Mouse (Mus musculus): Measurements from ENCODE around the gene Glp2r. TPM values are rescaled to one million over a fixed set of nuclear protein-coding genes. Genes with fewer than 3 reads are reported as not detected.

The Glp2r gene
- total RNA-seq, 2 experiments from 2014 or later = 0.43 to 0.54 TPM

DNA sequence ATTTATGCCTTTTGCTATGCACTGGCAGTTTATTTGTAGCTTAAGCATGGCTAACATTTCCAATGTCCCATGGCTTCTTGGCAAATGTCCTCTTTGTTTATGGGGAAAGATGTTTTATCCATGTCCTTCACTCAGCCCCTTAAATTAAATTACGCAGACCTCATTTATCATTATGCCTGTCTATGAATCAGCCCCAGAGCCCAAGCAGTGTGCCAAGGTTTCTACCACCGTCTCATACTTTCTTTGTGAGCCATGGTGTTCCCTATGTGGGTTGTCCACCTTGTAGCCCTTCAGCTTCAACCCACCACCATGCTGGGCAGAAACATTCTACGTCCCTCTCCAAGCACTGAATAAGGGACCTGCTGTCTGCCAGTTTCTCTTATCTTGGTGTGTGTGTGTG, 132.6 kb downstream of the Glp2r start:
- DNase-seq (ENCODE audit: low spot score in 2 of 2) = no peak

DNA sequence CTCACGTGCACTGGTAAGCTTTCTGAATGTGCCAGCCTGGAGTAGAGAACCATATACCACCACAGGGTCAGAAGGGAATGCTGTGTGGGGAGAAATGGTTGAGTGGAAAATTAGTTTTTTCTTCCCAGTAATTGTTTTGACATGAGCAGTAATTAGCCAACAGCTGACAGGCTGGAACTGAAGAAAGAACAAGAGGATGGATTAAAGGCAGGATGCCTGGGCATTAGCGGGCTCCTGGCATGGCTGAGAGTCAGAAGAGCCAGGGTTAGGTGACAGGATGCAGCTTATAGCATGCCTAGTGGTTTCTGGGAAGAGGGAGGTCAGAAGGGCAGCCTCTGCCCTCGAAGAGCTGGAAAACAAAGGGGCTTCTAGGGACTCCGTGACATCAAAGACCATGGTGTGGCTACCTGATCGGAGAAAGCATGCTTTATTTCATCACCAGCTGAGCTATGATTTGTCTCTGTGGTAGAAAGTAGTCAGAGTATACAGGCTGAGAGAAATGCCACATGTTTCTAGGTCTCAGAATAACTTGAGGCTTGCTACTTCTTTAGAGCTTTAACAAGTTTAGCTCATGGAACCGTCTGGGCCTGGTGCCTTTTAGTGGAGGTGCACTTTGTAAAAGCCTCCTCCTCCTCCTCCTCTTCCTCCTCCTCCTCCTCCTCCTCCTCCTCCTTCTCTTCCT, 133.9 kb downstream of the Glp2r start:
- DNase-seq (ENCODE audit: low spot score in 2 of 2) = no peak

DNA sequence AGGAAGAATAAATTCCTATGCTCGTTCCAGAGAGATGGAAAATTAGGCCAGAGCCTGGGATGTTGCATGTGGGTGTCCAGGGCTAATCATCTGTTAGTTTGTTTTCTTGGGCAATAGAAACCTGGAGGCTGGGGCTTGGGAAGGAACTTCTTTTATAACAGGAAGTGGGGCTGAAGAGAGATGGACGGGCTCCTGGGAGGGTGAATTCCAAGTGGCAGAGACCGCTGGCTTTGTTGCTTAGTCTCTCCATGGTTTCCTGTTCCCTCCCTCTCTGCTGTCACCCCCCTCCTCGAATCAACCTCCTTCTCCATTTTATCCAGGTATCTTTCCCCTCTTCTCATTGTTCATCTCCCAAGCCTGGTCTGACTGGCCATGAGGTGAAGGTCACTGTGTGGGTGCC, 134.8 kb downstream of the Glp2r start:
- no peak for DNase-seq (ENCODE audit: low spot score in 2 of 2)

GRCm38 (mm10) chr11:67633620-67634229, 137.2 kb downstream of the Glp2r start:
- no peak for DNase-seq (ENCODE audit: low spot score in 2 of 2)

- DNase-seq (ENCODE audit: low spot score in 2 of 2) = no peak
These were observed 138.0 kb downstream of the Glp2r start for GRCm38 (mm10) chr11:67632906-67633305.

- no peak for DNase-seq (ENCODE audit: low spot score in 2 of 2)
These were observed 142.4 kb downstream of the Glp2r start for GRCm38 (mm10) chr11:67628522-67628921.

DNA sequence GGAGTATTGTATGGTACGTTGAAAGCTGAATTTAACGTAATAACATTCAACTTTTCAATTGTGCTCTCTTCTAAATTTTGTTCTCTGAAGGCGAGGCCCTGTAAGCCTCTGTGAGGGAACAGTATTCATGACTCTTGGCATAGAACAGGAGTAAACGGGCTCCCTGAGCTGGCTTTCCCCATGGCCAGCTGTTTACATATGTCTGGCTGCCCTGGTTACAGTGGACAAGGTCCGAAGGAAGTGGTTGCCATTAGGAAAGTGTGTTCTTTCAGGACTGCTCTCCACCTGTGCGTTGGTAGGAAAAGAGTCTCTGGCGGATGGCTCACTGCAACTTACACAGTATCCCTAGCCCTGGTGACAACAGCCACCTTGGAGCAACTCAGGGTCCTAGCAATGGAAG, 143.8 kb downstream of the Glp2r start:
- DNase-seq (ENCODE audit: low spot score in 2 of 2) = no peak

DNA sequence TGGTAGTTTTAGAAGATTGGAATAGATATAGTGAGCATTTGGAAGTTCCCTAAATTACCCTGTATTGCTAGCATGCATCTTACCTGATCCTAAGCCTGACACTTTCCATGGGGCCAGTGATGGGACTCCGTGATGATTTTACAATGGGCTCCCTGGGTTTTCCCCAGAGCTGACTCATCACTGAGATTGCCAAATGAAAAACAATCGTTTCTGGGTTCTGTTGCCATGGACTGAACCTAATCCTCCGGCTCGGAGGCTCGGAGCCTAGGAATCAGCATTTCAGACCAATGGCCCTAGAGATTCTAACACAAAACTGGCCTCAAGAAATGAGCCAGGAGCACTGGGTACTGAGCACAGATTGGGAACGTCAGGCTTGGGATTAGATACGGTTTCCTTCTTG, 148.6 kb downstream of the Glp2r start:
- no peak for DNase-seq (ENCODE audit: low spot score in 2 of 2)

DNA sequence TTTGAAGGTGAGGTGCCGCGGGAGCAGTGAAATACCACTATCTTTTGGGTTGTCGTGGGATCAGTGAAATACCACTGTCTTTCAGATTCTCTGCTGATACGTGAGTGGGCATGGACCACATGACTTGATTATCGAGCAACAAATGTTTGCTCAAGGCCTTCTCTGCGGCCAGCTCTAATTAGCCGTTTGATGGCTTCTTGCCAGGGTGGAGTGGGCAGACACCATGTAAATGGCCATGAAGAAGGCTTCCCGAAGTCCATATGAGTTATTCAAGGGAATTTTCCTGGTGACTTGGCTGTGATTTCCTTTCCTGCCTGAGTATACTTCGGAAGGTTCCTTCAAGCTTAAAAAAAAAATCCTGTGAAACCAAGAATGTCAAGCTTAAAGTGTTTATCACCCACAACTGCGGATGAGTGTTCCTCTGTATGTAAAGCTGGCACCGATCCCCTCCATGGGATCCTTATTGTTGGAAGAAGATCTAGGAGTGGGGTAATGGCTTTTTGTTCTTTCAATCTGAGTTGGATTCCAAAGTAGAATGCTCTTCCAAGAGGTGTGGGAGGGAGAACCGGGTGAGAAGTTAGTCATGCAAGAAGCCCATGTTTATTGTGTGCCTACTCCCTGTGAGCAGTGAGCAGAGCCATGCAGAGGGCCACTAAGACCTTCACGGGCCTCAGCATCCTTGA, 154.3 kb downstream of the Glp2r start:
- no peak for DNase-seq (ENCODE audit: low spot score in 2 of 2)

DNA sequence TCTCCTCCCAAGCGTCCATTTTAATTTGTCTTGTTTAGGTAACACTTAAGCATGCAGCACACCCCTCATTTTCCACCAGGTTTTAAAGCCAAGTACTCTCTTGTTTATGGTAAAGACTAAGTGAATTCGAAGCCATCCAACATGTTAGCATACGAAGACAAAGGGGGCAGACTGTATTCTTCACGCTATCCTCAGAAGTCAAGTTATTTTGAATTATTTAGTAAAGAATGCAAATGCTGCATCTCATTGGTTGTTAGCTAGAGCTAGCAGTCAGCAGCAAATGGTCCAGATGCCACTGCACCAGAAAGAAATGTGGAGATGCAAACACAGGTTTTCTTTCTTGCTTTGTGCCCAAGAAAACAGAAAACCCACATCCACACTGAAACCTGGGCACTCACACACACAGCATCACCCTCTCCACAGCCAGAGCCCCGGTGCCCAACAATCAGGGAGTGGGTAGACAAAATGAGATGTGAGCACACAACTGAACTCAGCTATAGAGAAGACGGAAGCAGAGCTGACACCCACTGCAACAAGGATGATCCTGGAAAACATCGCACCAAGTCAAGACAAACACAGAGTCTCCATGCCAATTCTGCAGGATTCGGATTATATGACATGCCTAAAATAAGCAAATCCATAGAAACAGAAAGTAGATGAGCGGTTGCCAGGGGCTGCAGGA, 158.7 kb downstream of the Glp2r start:
- no peak for DNase-seq (ENCODE audit: low spot score in 2 of 2)

Other genes starting within 250 kb of the Glp2r start
- 1 to 10 TPM; 1.4 to 2.1 TPM for gene Rcvrn, start 75.8 kb downstream of the Glp2r start, total RNA-seq (2021)
- gene Gsg1l2, start 3.5 kb upstream of the Glp2r start, total RNA-seq (2021) = not detected
- gene Dhrs7c, start 27.0 kb upstream of the Glp2r start, total RNA-seq (2021) = under 1 TPM in 1 of 2 experiments, not detected in 1; 0.87 TPM
- gene Usp43, start 151.0 kb upstream of the Glp2r start, total RNA-seq (2021) = 1 to 10 TPM; 9.9 to 10.0 TPM
- gene Cfap52, start 194.5 kb upstream of the Glp2r start, total RNA-seq (2021) = 1 to 10 TPM; 2.8 to 4.0 TPM
- 10 to 100 TPM; 27.2 to 37.8 TPM for gene Stx8, start 195.0 kb upstream of the Glp2r start, total RNA-seq (2021)